Mouse (Mus musculus) heart, adult 2 months (tissue): ENCODE measurements around the gene Slc2a2. TPM values are rescaled to one million over a fixed set of nuclear protein-coding genes. Genes with fewer than 3 reads are reported as not detected.

Experiments used
- DNase-seq, 2 experiments: peaks; one replicate each; pipeline ENCODE4 v3.0.0; 2021
- H3K27ac ChIP-seq: fragments of 200-600 bp; 2 replicates; pipeline ENCODE4 v1.8.1; 2022
- H3K27me3 ChIP-seq: fragments of 200-500 bp; 2 replicates; pipeline ENCODE4 v1.6.1; 2012; ENCODE audit warnings: mild to moderate bottlenecking, low read length, inconsistent platforms, mixed read lengths; ENCODE audit not compliant: control insufficient read depth, insufficient read depth
- H3K36me3 ChIP-seq: fragments of 200-500 bp; 2 replicates; pipeline ENCODE4 v1.6.1; 2012; ENCODE audit warnings: low read length, inconsistent platforms; ENCODE audit not compliant: control insufficient read depth, insufficient read depth
- H3K4me1 ChIP-seq: fragments of 200-500 bp; 2 replicates; pipeline ENCODE4 v1.6.1; 2011; ENCODE audit warnings: low read length; ENCODE audit not compliant: control insufficient read depth, insufficient read depth
- H3K4me3 ChIP-seq: fragments of 200-600 bp; 2 replicates; pipeline ENCODE4 v1.8.1; 2022
- H3K79me2 ChIP-seq: fragments of 200-500 bp; replicated peaks from 2 replicates; pipeline ENCODE4 v1.6.1; 2012; ENCODE audit warnings: mild to moderate bottlenecking, inconsistent platforms, low read length, moderate library complexity, mixed read lengths; ENCODE audit not compliant: control insufficient read depth, insufficient read depth
- H3K9ac ChIP-seq: fragments of 200-500 bp; 2 replicates; pipeline ENCODE4 v1.6.1; 2012; ENCODE audit warnings: low read depth, mild to moderate bottlenecking, control low read depth, inconsistent platforms, low read length, mixed read lengths
- CTCF ChIP-seq: fragments of 200-600 bp; IDR thresholded peaks from 2 replicates; pipeline ENCODE4 v1.8.1; 2022; ENCODE audit warnings: antibody characterized with exemption, mild to moderate bottlenecking, moderate library complexity
- EP300 ChIP-seq: fragments of 200-500 bp; IDR thresholded peaks from 2 replicates; pipeline ENCODE4 v1.6.1; 2011; ENCODE audit warnings: low read depth, low read length, control low read depth; ENCODE audit not compliant: insufficient read depth
- POLR2A ChIP-seq: fragments of 200-500 bp; IDR thresholded peaks from 2 replicates; pipeline ENCODE4 v1.6.1; 2011; ENCODE audit warnings: mild to moderate bottlenecking, low read depth, low read length, control low read depth; ENCODE audit not compliant: insufficient read depth
- WGBS: fragments of 180-500 bp; shearing (Covaris S2); methylation state at CpG from one replicate; pipeline ENCODE4 v1.1.7; 2018; 5-methylcytosine and 5-hydroxymethylcytosine counted together
- intact Hi-C: fragments of 180-260 bp; cut with DNase I; formaldehyde crosslinking; loops from one replicate; pipeline ENCODE4 v1.15.1; 2025
- long read RNA-seq: library from polyadenylated mRNA; stranded (forward); transcript quantifications from one replicate; pipeline ENCODE4 v2.0.0, GENCODE M21; 2021
- polyA plus RNA-seq: library from polyadenylated mRNA; depleted of rRNA; stranded (reverse); fragments of >200 nt; gene quantifications from 2 replicates; pipeline ENCODE4 v1.2.3, GENCODE M21; 2012; rRNA removed
- total RNA-seq, 2 experiments: library from RNA; stranded (reverse); gene quantifications; 2 replicates each; pipeline ENCODE4 v1.2.3; 2021

Slc2a2 gene
- total RNA-seq (under 1 TPM in 1 of 2 experiments, not detected in 1; 0.05 TPM), polyA plus RNA-seq (0.14 and 0.35 TPM in 2 replicates)
- long read RNA-seq, result 0 reads

- Histone ChIP-seq H3K4me1 (no peaks in the 10 kb centered on the region), H3K4me3 (no peak within 1 kb of the TSS), H3K79me2 (no peaks in the 10 kb centered on the region), H3K27me3 (peaks cover 3% of the 10 kb centered on the region; the same call in 1 of the 2 replicates), H3K9ac (no peak within 1 kb of the TSS), H3K27ac (no peak within 1 kb of the TSS), H3K36me3 (no peaks in the 10 kb centered on the region)
- intact Hi-C loops, result no loop called here
- TF ChIP-seq EP300 (no peak), POLR2A (no peak), CTCF (no peak)
- no peak for DNase-seq
- WGBS, result 77% methylated on average over 2 of the region's 2 CpGs
Measured at GRCm38 (mm10) chr3:28697797-28698196, at the start of gene Slc2a2. TSS of gene Slc2a2 (plus strand) at chr3:28697903.

GRCm38 (mm10) chr3:28652574-28652973, 45.1 kb upstream of the Slc2a2 start:
- intact Hi-C loops, result no loop called here
- no peak overlapping the region for H3K27ac ChIP-seq
- H3K9ac ChIP-seq, result no peak overlapping the region
- no peaks in the 10 kb centered on the region for H3K27me3 ChIP-seq
- DNase-seq, result no peak
- H3K79me2 ChIP-seq, result no peaks in the 10 kb centered on the region
- 88% methylated on average over 3 of the region's 3 CpGs for WGBS
- H3K36me3 ChIP-seq, result no peaks in the 10 kb centered on the region
- H3K4me1 ChIP-seq, result no peaks in the 10 kb centered on the region
- TF ChIP-seq CTCF, result no peak
- no peak for TF ChIP-seq POLR2A
- TF ChIP-seq EP300, result no peak
- H3K4me3 ChIP-seq, result no peak overlapping the region

- Histone ChIP-seq H3K27me3 (no peaks in the 10 kb centered on the region), H3K27ac (no peak overlapping the region), H3K4me3 (no peak overlapping the region), H3K36me3 (no peaks in the 10 kb centered on the region), H3K79me2 (no peaks in the 10 kb centered on the region), H3K9ac (no peak overlapping the region), H3K4me1 (no peaks in the 10 kb centered on the region)
- intact Hi-C loops, result no loop called here
- TF ChIP-seq EP300 (no peak), CTCF (no peak), POLR2A (no peak)
- WGBS, result 91% methylated on average over 3 of the region's 3 CpGs
- no peak for DNase-seq
Measured at GRCm38 (mm10) chr3:28653043-28653442, 44.7 kb upstream of the Slc2a2 start.

GRCm38 (mm10) chr3:28654740-28655139, 43.0 kb upstream of the Slc2a2 start:
- no peak for DNase-seq
- H3K4me1 ChIP-seq, result no peaks in the 10 kb centered on the region
- no peak for TF ChIP-seq POLR2A
- no peak for TF ChIP-seq CTCF
- TF ChIP-seq EP300, result no peak

GRCm38 (mm10) chr3:28658349-28658748, 39.4 kb upstream of the Slc2a2 start:
- H3K9ac ChIP-seq, result no peak overlapping the region
- TF ChIP-seq CTCF (no peak), EP300 (no peak), POLR2A (no peak)
- no peaks in the 10 kb centered on the region for H3K4me1 ChIP-seq
- no peaks in the 10 kb centered on the region for H3K36me3 ChIP-seq
- H3K4me3 ChIP-seq, result no peak overlapping the region
- intact Hi-C loops, result no loop called here
- no peaks in the 10 kb centered on the region for H3K27me3 ChIP-seq
- no peak overlapping the region for H3K27ac ChIP-seq
- 48% methylated on average over 1 of the region's 1 CpGs for WGBS
- H3K79me2 ChIP-seq, result no peaks in the 10 kb centered on the region
- DNase-seq, result no peak

More at GRCm38 (mm10) chr3:28654740-28655139, 43.0 kb upstream of the Slc2a2 start:
- no peaks in the 10 kb centered on the region for H3K79me2 ChIP-seq
- H3K4me3 ChIP-seq, result no peak overlapping the region
- H3K9ac ChIP-seq, result no peak overlapping the region
- intact Hi-C loops, result no loop called here
- H3K27me3 ChIP-seq, result no peaks in the 10 kb centered on the region
- no peaks in the 10 kb centered on the region for H3K36me3 ChIP-seq
- H3K27ac ChIP-seq, result no peak overlapping the region

DNA sequence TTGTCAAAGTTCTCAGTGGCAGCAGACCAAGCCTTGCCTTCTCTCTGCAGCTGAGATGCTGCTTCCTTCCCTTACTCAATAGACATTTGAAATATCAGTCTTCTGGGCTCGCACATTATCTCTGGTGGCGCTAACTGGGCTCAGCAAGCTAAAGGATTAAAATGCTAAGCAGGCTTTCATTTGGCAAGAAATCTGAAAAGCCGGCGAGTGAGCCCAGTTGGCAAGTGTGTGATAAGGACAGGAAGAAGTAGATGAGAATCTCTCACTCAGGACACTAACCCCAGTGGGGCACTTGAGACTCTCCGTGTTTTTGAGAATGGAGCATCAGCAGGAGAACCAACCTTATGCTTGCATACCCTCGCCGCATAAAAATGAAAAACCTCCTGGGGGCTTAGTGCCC, 16.9 kb upstream of the Slc2a2 start:
- H3K4me3 ChIP-seq, result no peak overlapping the region
- WGBS, result 44% methylated on average over 7 of the region's 7 CpGs
- intact Hi-C loops, result no loop called here
- H3K27me3 ChIP-seq, result no peaks in the 10 kb centered on the region
- no peak for DNase-seq
- no peak overlapping the region for H3K27ac ChIP-seq
- H3K36me3 ChIP-seq, result no peaks in the 10 kb centered on the region
- no peaks in the 10 kb centered on the region for H3K79me2 ChIP-seq
- no peaks in the 10 kb centered on the region for H3K4me1 ChIP-seq
- TF ChIP-seq EP300 (no peak), CTCF (no peak), POLR2A (no peak)
- no peak overlapping the region for H3K9ac ChIP-seq
